Mouse (Mus musculus): ENCODE measurements at regions not wholly inside any gene's neighbourhood (a gene's known extent, or its start where the extent isn't known, plus 50 kb on each side); places are given as distances from the start of the nearest gene placed in this dataset.

DNA sequence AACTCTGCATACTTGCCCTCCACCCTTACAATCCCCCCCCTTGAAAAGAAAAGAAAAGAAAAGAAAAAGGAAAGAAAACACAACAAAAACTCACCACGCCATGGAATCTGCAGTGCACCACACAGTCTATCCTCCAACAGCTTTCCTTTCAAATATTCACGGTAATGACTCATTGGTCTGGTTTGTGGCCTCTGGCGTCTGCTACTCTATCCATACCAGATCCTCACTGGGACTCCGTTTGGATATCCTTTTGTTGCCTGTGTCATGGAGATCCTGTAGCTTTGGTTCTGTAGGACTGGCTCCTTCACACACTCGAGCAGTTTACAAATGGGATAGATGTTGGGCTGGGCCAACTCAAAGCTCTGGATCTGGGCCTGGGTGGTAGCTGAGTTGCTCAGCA lies 232.4 kb upstream of the Smlr1 start:
- ATAC-seq (no peak), DNase-seq (ENCODE audit: low spot score) (no peak)
- Histone ChIP-seq H3K4me1 (ENCODE audit: insufficient read depth, low read length) (no peaks in the 10 kb centered on the region), H3K36me3 (ENCODE audit: insufficient read depth, low read length) (no peaks in the 10 kb centered on the region), H3K27ac (no peak overlapping the region), H3K9me3 (ENCODE audit: low read length) (no peaks in the 10 kb centered on the region), H3K9ac (replicated peaks; ENCODE audit: low read length) (no peak overlapping the region), H3K4me3 (ENCODE audit: low read length) (no peak overlapping the region), H3K4me2 (ENCODE audit: low read depth, low read length) (no peak overlapping the region), H3K27me3 (ENCODE audit: insufficient read depth, low read length) (no peaks in the 10 kb centered on the region)
- no peak for TF ChIP-seq CTCF (IDR thresholded peaks at IDR 0.05; ENCODE audit: low read depth)
- 80% methylated on average over 5 of the region's 5 CpGs for WGBS

DNA sequence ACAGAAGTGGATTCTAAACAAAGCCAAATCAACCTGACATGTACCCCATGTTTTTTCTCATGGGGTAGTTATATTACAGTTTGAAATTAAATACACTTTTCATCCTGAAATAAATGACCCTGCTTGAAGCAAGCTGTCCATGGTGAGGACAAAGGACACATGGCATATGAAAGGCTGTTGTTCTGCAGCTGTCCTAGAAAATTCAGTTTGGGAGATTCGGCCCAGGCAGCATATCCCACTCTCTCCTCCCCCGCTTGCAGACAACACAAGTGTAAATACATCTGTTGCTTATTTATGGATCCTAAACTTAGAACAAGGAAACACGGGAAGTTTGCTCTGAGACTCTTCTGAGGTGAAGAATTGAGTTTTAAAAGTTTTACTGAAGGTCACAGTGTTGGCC lies 218.2 kb upstream of the Smlr1 start:
- Histone ChIP-seq H3K4me3 (ENCODE audit: low read length) (no peak overlapping the region), H3K36me3 (ENCODE audit: insufficient read depth, low read length) (no peaks in the 10 kb centered on the region), H3K9me3 (ENCODE audit: low read length) (no peaks in the 10 kb centered on the region), H3K27me3 (ENCODE audit: insufficient read depth, low read length) (no peaks in the 10 kb centered on the region), H3K4me1 (ENCODE audit: insufficient read depth, low read length) (no peaks in the 10 kb centered on the region), H3K27ac (no peak overlapping the region), H3K4me2 (ENCODE audit: low read depth, low read length) (no peak overlapping the region), H3K9ac (replicated peaks; ENCODE audit: low read length) (no peak overlapping the region)
- DNase-seq (ENCODE audit: low spot score) = no peak
- 73% methylated on average over 3 of the region's 3 CpGs for WGBS
- no peak for TF ChIP-seq CTCF (IDR thresholded peaks at IDR 0.05; ENCODE audit: low read depth)
- ATAC-seq = no peak

DNA sequence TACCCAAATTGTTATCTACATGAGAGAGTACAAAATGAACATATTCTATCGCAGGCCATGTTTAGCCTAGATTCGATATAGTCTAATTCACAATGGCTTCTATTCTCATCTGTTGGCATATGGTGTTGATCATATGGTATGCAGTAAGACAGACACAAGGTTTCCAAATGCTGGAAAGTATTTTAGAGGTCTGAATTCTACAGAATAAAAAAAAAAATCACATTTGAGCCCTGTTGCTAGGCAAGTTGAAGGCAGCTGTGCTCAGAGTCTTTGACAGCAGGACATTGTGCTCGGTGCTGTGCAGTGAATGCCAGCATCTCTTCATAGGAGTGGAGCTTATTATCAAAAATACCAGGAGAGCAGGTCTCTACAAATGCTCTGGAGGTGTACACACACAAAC lies 206.6 kb upstream of the Smlr1 start:
- H3K27ac ChIP-seq = 0 out of 2 replicates have a peak overlapping the region, but pooled peaks have one; percentile 0
- TF ChIP-seq CTCF (IDR thresholded peaks at IDR 0.05; ENCODE audit: low read depth) = no peak
- no peak overlapping the region for H3K4me2 ChIP-seq (ENCODE audit: low read depth, low read length)
- H3K9me3 ChIP-seq (ENCODE audit: low read length) = no peaks in the 10 kb centered on the region
- WGBS = 58% methylated on average over 3 of the region's 3 CpGs
- ATAC-seq (0 out of 2 replicates have a peak, but pooled peaks have one; percentile 49), DNase-seq (ENCODE audit: low spot score) (no peak)
- H3K9ac ChIP-seq (replicated peaks; ENCODE audit: low read length) = no peak overlapping the region
- no peaks in the 10 kb centered on the region for H3K27me3 ChIP-seq (ENCODE audit: insufficient read depth, low read length)
- H3K4me3 ChIP-seq (ENCODE audit: low read length) = no peak overlapping the region
- no peaks in the 10 kb centered on the region for H3K36me3 ChIP-seq (ENCODE audit: insufficient read depth, low read length)
- H3K4me1 ChIP-seq (ENCODE audit: insufficient read depth, low read length) = no peaks in the 10 kb centered on the region

DNA sequence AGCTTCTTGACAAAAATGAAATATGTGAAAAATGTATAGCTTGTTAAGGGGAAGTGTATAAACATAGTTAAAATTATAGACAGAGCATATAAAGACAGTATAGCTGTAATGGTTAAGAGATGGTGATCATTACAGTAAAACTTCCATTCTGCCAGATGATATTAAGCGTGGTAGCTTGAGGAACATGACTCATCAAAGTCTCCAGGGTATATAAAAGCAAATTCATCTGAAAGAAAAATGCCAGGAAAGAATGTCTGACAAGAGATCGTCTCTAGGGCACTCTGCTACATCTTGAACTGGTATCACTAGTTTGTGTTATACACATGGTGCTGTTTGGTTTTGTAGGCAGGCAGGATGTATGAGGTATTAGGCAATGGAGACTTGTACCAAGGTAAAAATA lies 204.9 kb upstream of the Smlr1 start:
- 79% methylated on average over 2 of the region's 2 CpGs for WGBS
- DNase-seq (ENCODE audit: low spot score) = no peak
- Histone ChIP-seq H3K9me3 (ENCODE audit: low read length) (no peaks in the 10 kb centered on the region), H3K4me2 (ENCODE audit: low read depth, low read length) (no peak overlapping the region), H3K9ac (replicated peaks; ENCODE audit: low read length) (no peak overlapping the region), H3K4me1 (ENCODE audit: insufficient read depth, low read length) (no peaks in the 10 kb centered on the region), H3K27ac (no peak overlapping the region), H3K4me3 (ENCODE audit: low read length) (no peak overlapping the region), H3K36me3 (ENCODE audit: insufficient read depth, low read length) (no peaks in the 10 kb centered on the region), H3K27me3 (ENCODE audit: insufficient read depth, low read length) (no peaks in the 10 kb centered on the region)
- TF ChIP-seq CTCF (IDR thresholded peaks at IDR 0.05; ENCODE audit: low read depth) = no peak
- no peak for ATAC-seq

DNA sequence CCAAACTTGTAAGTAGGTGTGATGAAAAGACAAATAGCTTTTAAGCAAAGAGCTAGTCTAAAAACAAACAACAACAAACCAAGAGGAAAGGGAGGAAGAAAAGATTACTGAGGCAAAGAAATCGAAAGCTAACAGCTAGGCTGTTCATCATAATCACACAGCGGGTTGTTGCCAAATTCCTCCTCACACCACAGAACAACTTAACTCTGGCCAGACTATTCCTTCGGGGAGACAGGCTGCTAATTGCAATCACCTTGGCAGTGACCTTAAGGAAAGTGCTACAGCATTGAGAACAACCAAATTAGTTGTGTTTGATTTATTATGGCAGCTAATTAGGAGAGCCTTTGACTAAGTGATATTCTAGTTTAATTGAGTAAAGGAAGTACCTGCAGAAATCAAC lies 194.4 kb upstream of the Smlr1 start:
- Histone ChIP-seq H3K27ac (no peak overlapping the region), H3K9ac (replicated peaks; ENCODE audit: low read length) (no peak overlapping the region), H3K4me2 (ENCODE audit: low read depth, low read length) (no peak overlapping the region), H3K27me3 (ENCODE audit: insufficient read depth, low read length) (no peaks in the 10 kb centered on the region), H3K4me3 (ENCODE audit: low read length) (no peak overlapping the region), H3K9me3 (ENCODE audit: low read length) (no peaks in the 10 kb centered on the region), H3K4me1 (ENCODE audit: insufficient read depth, low read length) (0 out of 2 replicates have a peak, but pooled peaks cover 6% of the 10 kb centered on the region), H3K36me3 (ENCODE audit: insufficient read depth, low read length) (no peaks in the 10 kb centered on the region)
- 54% methylated on average over 3 of the region's 3 CpGs for WGBS
- DNase-seq (ENCODE audit: low spot score) = peak; percentile 30
- ATAC-seq = no peak
- no peak for TF ChIP-seq CTCF (IDR thresholded peaks at IDR 0.05; ENCODE audit: low read depth)

DNA sequence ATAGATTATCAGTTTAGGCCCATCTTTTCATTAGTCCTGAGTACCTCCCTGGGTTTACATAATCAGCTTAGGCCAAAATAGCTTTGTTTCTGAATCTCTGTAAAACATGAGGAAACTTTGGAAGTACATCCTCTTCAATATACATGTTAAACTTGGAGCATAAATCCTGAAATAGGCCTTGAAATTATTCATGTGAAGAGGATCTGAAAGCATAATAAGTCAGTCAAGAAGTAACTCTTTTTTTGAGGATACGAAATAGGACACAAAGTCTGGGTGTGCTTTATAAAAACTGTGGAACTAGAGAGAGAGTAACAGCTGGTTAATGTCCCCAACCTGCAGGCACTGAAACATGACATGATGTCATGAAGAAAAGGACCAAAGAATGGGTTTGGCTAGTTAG lies 187.9 kb upstream of the Smlr1 start:
- Histone ChIP-seq H3K27ac (no peak overlapping the region), H3K9me3 (ENCODE audit: low read length) (no peaks in the 10 kb centered on the region), H3K27me3 (ENCODE audit: insufficient read depth, low read length) (no peaks in the 10 kb centered on the region), H3K4me2 (ENCODE audit: low read depth, low read length) (no peak overlapping the region), H3K36me3 (ENCODE audit: insufficient read depth, low read length) (no peaks in the 10 kb centered on the region), H3K4me3 (ENCODE audit: low read length) (no peak overlapping the region), H3K4me1 (ENCODE audit: insufficient read depth, low read length) (no peaks in the 10 kb centered on the region), H3K9ac (replicated peaks; ENCODE audit: low read length) (no peak overlapping the region)
- 92% methylated on average over 1 of the region's 1 CpGs for WGBS
- DNase-seq (ENCODE audit: low spot score) = no peak
- ATAC-seq = no peak
- TF ChIP-seq CTCF (IDR thresholded peaks at IDR 0.05; ENCODE audit: low read depth) = no peak

DNA sequence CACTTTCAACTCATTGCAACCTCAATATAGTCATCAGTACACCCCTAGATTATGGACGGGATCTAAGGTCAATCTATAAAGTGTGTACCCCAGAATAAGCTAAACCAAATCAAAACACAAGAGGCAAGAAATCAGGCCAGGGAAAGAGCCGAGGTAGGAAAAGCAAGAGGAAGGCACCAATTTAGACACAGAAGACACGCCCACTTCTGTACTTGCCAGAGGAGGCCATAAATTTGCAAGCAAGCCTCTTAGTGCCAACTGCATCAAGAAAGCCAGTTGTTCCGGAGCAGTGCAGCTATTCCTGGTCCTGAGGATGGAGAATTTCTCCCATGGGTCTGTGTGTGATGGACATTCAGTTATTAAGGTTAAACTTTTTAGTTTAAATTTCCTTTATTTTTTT lies 179.7 kb upstream of the Smlr1 start:
- Histone ChIP-seq H3K27ac (no peak overlapping the region), H3K9me3 (ENCODE audit: low read length) (no peaks in the 10 kb centered on the region), H3K27me3 (ENCODE audit: insufficient read depth, low read length) (no peaks in the 10 kb centered on the region), H3K36me3 (ENCODE audit: insufficient read depth, low read length) (no peaks in the 10 kb centered on the region), H3K4me2 (ENCODE audit: low read depth, low read length) (no peak overlapping the region), H3K4me1 (ENCODE audit: insufficient read depth, low read length) (no peaks in the 10 kb centered on the region), H3K4me3 (ENCODE audit: low read length) (no peak overlapping the region), H3K9ac (replicated peaks; ENCODE audit: low read length) (no peak overlapping the region)
- WGBS = 82% methylated on average over 4 of the region's 4 CpGs
- DNase-seq (ENCODE audit: low spot score) = no peak
- ATAC-seq = no peak
- no peak for TF ChIP-seq CTCF (IDR thresholded peaks at IDR 0.05; ENCODE audit: low read depth)
